Mouse (Mus musculus) MEL (cell line): ENCODE data around the gene Creb3.

Source experiments
- CHD1 ChIP-seq: IDR thresholded peaks from 2 replicates; pipeline ENCODE4 v1.6.1; 2012; ENCODE audit warnings: low read depth, mild to moderate bottlenecking, inconsistent platforms, low read length, improper control_type of control experiment
- CTCF ChIP-seq, 3 experiments: IDR thresholded peaks in 2 of 3; conservative IDR thresholded peaks in 1 of 3; 2 replicates each; pipeline ENCODE4 v1.5.1; 2011 to 2012; ENCODE audit warnings: low read length in 3 of 3, low read depth in 2 of 3, mild to moderate bottlenecking in 2 of 3, improper control_type of control experiment in 1 of 3, inconsistent platforms in 1 of 3, mixed read lengths in 1 of 3, moderate library complexity in 1 of 3; ENCODE audit not compliant: control insufficient read depth in 1 of 3, insufficient read depth in 1 of 3, poor library complexity in 1 of 3, severe bottlenecking in 1 of 3
- E2F4 ChIP-seq: IDR thresholded peaks from 2 replicates; pipeline ENCODE4 v1.6.1; 2011; ENCODE audit warnings: low read depth, low read length, improper control_type of control experiment, borderline replicate concordance
- EP300 ChIP-seq, 2 experiments: IDR thresholded peaks; 2 replicates each; pipeline ENCODE4 v1.6.1; 2011; ENCODE audit warnings: improper control_type of control experiment in 2 of 2, low read length in 2 of 2, low read depth in 1 of 2, mild to moderate bottlenecking in 1 of 2
- ETS1 ChIP-seq: IDR thresholded peaks from 2 replicates; pipeline ENCODE4 v1.6.1; 2012; ENCODE audit warnings: low read depth, mild to moderate bottlenecking, inconsistent platforms, low read length, improper control_type of control experiment, moderate library complexity
- MAX ChIP-seq: IDR thresholded peaks from 2 replicates; pipeline ENCODE4 v1.6.1; 2011; ENCODE audit warnings: low read length, improper control_type of control experiment
- NRF1 ChIP-seq: IDR thresholded peaks from 2 replicates; pipeline ENCODE4 v1.6.1; 2014; ENCODE audit warnings: low read depth, mild to moderate bottlenecking, inconsistent platforms, low read length, improper control_type of control experiment, moderate library complexity; ENCODE audit not compliant: poor library complexity, insufficient read depth, severe bottlenecking
- POLR2A ChIP-seq, 2 experiments: IDR thresholded peaks; 2 replicates each; pipeline ENCODE4 v1.6.1; 2011 to 2012; ENCODE audit warnings: low read length in 2 of 2, mild to moderate bottlenecking in 2 of 2, control low read depth in 1 of 2, improper control_type of control experiment in 1 of 2, low read depth in 1 of 2, moderate library complexity in 1 of 2; ENCODE audit not compliant: control insufficient read depth in 1 of 2, insufficient read depth in 1 of 2, poor library complexity in 1 of 2
- POLR2AphosphoS5 ChIP-seq: IDR thresholded peaks from 2 replicates; pipeline ENCODE4 v1.6.1; 2012; ENCODE audit warnings: low read depth, borderline replicate concordance, mild to moderate bottlenecking, inconsistent platforms, low read length, moderate library complexity, mixed read lengths
- RCOR1 ChIP-seq: IDR thresholded peaks from 2 replicates; pipeline ENCODE4 v1.6.1; 2012; ENCODE audit warnings: low read depth, mild to moderate bottlenecking, inconsistent platforms, low read length, improper control_type of control experiment
- TCF12 ChIP-seq: IDR thresholded peaks from 2 replicates; pipeline ENCODE4 v1.6.1; 2014; ENCODE audit warnings: low read depth, mild to moderate bottlenecking, inconsistent platforms, low read length, improper control_type of control experiment, moderate library complexity

- TF ChIP-seq POLR2A (IDR thresholded peaks at IDR 0.05; ENCODE audit: control insufficient read depth in 1 of 2, insufficient read depth in 1 of 2, low read depth in 1 of 2, low read length in 2 of 2, poor library complexity in 1 of 2) = no peak
- no peak for TF ChIP-seq CHD1
- no peak for TF ChIP-seq ETS1
- TF ChIP-seq NRF1 = no peak
- no peak for TF ChIP-seq EP300 (IDR thresholded peaks at IDR 0.05; ENCODE audit: low read depth in 1 of 2, low read length in 2 of 2)
- TF ChIP-seq RCOR1 = no peak
- no peak for TF ChIP-seq TCF12
- TF ChIP-seq MAX = no peak
- no peak for TF ChIP-seq POLR2AphosphoS5
- no peak for TF ChIP-seq CTCF (IDR thresholded peaks at IDR 0.05 in 2 of 3, conservative IDR thresholded peaks at IDR 0.05 in 1 of 3; ENCODE audit: control insufficient read depth in 1 of 3, insufficient read depth in 1 of 3, low read depth in 2 of 3, low read length in 3 of 3, poor library complexity in 1 of 3, severe bottlenecking in 1 of 3)
- no peak for TF ChIP-seq E2F4
Observed at GRCm38 (mm10) chr4:43598650-43599380, 36.7 kb downstream of the Creb3 start.
